Mouse (Mus musculus) MEL (cell line): ENCODE data around the gene Ccsap. TPM values are rescaled to one million over a fixed set of nuclear protein-coding genes. Genes with fewer than 3 reads are reported as not detected.

Experiments used
- DNase-seq: peaks from one replicate; pipeline ENCODE4 v3.0.0; 2011; ENCODE audit warnings: low read depth, low spot score
- H3K27ac ChIP-seq: 2 replicates; pipeline ENCODE4 v1.5.1; 2012; ENCODE audit warnings: low read depth, mild to moderate bottlenecking, control low read depth, low read length, moderate library complexity; ENCODE audit not compliant: control insufficient read depth
- H3K27me3 ChIP-seq, 2 experiments: fragments of 150-350 bp in 1 of 2; sonication (generic) in 1 of 2; 2 replicates each; pipeline ENCODE4 v1.6.1; 2012; ENCODE audit warnings: low read length in 2 of 2, mild to moderate bottlenecking in 2 of 2, improper control_type of control experiment in 1 of 2, moderate library complexity in 1 of 2; ENCODE audit not compliant: insufficient read depth in 2 of 2, control insufficient read depth in 1 of 2
- H3K36me3 ChIP-seq, 2 experiments: 2 replicates each; pipeline ENCODE4 v1.6.1; 2012 to 2014; ENCODE audit warnings: low read length in 2 of 2, improper control_type of control experiment in 1 of 2, inconsistent platforms in 1 of 2, mild to moderate bottlenecking in 1 of 2; ENCODE audit not compliant: insufficient read depth in 2 of 2, control insufficient read depth in 1 of 2
- H3K4me1 ChIP-seq, 2 experiments: fragments of 150-350 bp in 1 of 2; sonication (generic) in 1 of 2; 2 replicates each; pipeline ENCODE4 v1.6.1; 2012; ENCODE audit warnings: low read length in 2 of 2, improper control_type of control experiment in 1 of 2, mild to moderate bottlenecking in 1 of 2; ENCODE audit not compliant: insufficient read depth in 2 of 2, control insufficient read depth in 1 of 2
- H3K4me3 ChIP-seq, 2 experiments: fragments of 150-350 bp in 1 of 2; sonication (generic) in 1 of 2; 2 replicates each; pipeline ENCODE4 v1.5.1; 2012; ENCODE audit warnings: low read depth in 2 of 2, low read length in 2 of 2, mild to moderate bottlenecking in 2 of 2, moderate library complexity in 2 of 2, control low read depth in 1 of 2, improper control_type of control experiment in 1 of 2; ENCODE audit not compliant: control insufficient read depth in 1 of 2, insufficient read depth in 1 of 2
- H3K79me2 ChIP-seq: 2 replicates; pipeline ENCODE4 v1.6.1; 2012; ENCODE audit warnings: mild to moderate bottlenecking, low read length, moderate library complexity; ENCODE audit not compliant: control insufficient read depth, poor library complexity, insufficient read depth
- H3K9ac ChIP-seq: 2 replicates; pipeline ENCODE4 v1.6.1; 2012; ENCODE audit warnings: low read depth, mild to moderate bottlenecking, control low read depth, low read length, moderate library complexity; ENCODE audit not compliant: control insufficient read depth, poor library complexity, severe bottlenecking
- H3K9me3 ChIP-seq: fragments of 150-350 bp; sonication (generic); replicated peaks from 2 replicates; pipeline ENCODE4 v1.6.1; 2012; ENCODE audit warnings: mild to moderate bottlenecking, low read length, improper control_type of control experiment, moderate library complexity; ENCODE audit not compliant: insufficient read depth
- BHLHE40 ChIP-seq: IDR thresholded peaks from 2 replicates; pipeline ENCODE4 v1.6.1; 2012; ENCODE audit warnings: low read depth, mild to moderate bottlenecking, inconsistent platforms, low read length, improper control_type of control experiment, borderline replicate concordance
- CTCF ChIP-seq, 3 experiments: IDR thresholded peaks in 2 of 3; conservative IDR thresholded peaks in 1 of 3; 2 replicates each; pipeline ENCODE4 v1.5.1; 2011 to 2012; ENCODE audit warnings: low read length in 3 of 3, low read depth in 2 of 3, mild to moderate bottlenecking in 2 of 3, improper control_type of control experiment in 1 of 3, inconsistent platforms in 1 of 3, mixed read lengths in 1 of 3, moderate library complexity in 1 of 3; ENCODE audit not compliant: control insufficient read depth in 1 of 3, insufficient read depth in 1 of 3, poor library complexity in 1 of 3, severe bottlenecking in 1 of 3
- E2F4 ChIP-seq: IDR thresholded peaks from 2 replicates; pipeline ENCODE4 v1.6.1; 2011; ENCODE audit warnings: low read depth, low read length, improper control_type of control experiment, borderline replicate concordance
- ELF1 ChIP-seq: IDR thresholded peaks from 2 replicates; pipeline ENCODE4 v1.6.1; 2014; ENCODE audit warnings: low read depth, mild to moderate bottlenecking, inconsistent platforms, low read length, improper control_type of control experiment, moderate library complexity
- ETS1 ChIP-seq: IDR thresholded peaks from 2 replicates; pipeline ENCODE4 v1.6.1; 2012; ENCODE audit warnings: low read depth, mild to moderate bottlenecking, inconsistent platforms, low read length, improper control_type of control experiment, moderate library complexity
- MAX ChIP-seq: IDR thresholded peaks from 2 replicates; pipeline ENCODE4 v1.6.1; 2011; ENCODE audit warnings: low read length, improper control_type of control experiment
- MAZ ChIP-seq: IDR thresholded peaks from 2 replicates; pipeline ENCODE4 v1.6.1; 2012; ENCODE audit warnings: low read depth, mild to moderate bottlenecking, inconsistent platforms, low read length, improper control_type of control experiment
- MXI1 ChIP-seq: IDR thresholded peaks from 2 replicates; pipeline ENCODE4 v1.6.1; 2011; ENCODE audit warnings: mild to moderate bottlenecking, low read depth, low read length, improper control_type of control experiment
- MYC ChIP-seq: IDR thresholded peaks from 2 replicates; pipeline ENCODE4 v1.6.1; 2011; ENCODE audit warnings: low read depth, mild to moderate bottlenecking, low read length, improper control_type of control experiment, moderate library complexity
- NRF1 ChIP-seq: IDR thresholded peaks from 2 replicates; pipeline ENCODE4 v1.6.1; 2014; ENCODE audit warnings: low read depth, mild to moderate bottlenecking, inconsistent platforms, low read length, improper control_type of control experiment, moderate library complexity; ENCODE audit not compliant: poor library complexity, insufficient read depth, severe bottlenecking
- POLR2AphosphoS2 ChIP-seq: IDR thresholded peaks from 2 replicates; pipeline ENCODE4 v1.6.1; 2011; ENCODE audit warnings: low read length, improper control_type of control experiment
- POLR2AphosphoS5 ChIP-seq: IDR thresholded peaks from 2 replicates; pipeline ENCODE4 v1.6.1; 2012; ENCODE audit warnings: low read depth, borderline replicate concordance, mild to moderate bottlenecking, inconsistent platforms, low read length, moderate library complexity, mixed read lengths
- RCOR1 ChIP-seq: IDR thresholded peaks from 2 replicates; pipeline ENCODE4 v1.6.1; 2012; ENCODE audit warnings: low read depth, mild to moderate bottlenecking, inconsistent platforms, low read length, improper control_type of control experiment
- TAL1 ChIP-seq: IDR thresholded peaks from 2 replicates; pipeline ENCODE4 v1.6.1; 2012; ENCODE audit warnings: mild to moderate bottlenecking, inconsistent platforms, low read length, moderate library complexity, mixed read lengths
- TBP ChIP-seq: IDR thresholded peaks from 2 replicates; pipeline ENCODE4 v1.8.0; 2011; ENCODE audit warnings: low read depth, low read length, improper control_type of control experiment
- TCF12 ChIP-seq: IDR thresholded peaks from 2 replicates; pipeline ENCODE4 v1.6.1; 2014; ENCODE audit warnings: low read depth, mild to moderate bottlenecking, inconsistent platforms, low read length, improper control_type of control experiment, moderate library complexity
- UBTF ChIP-seq: IDR thresholded peaks from 2 replicates; pipeline ENCODE4 v1.6.1; 2012; ENCODE audit warnings: low read depth, mild to moderate bottlenecking, inconsistent platforms, low read length, improper control_type of control experiment, moderate library complexity, borderline replicate concordance; ENCODE audit not compliant: insufficient read depth
- USF2 ChIP-seq, 2 experiments: IDR thresholded peaks; 2 replicates each; pipeline ENCODE4 v1.6.1; 2011 to 2012; ENCODE audit warnings: improper control_type of control experiment in 2 of 2, low read length in 2 of 2, borderline replicate concordance in 1 of 2, inconsistent platforms in 1 of 2, low read depth in 1 of 2, mild to moderate bottlenecking in 1 of 2; ENCODE audit not compliant: insufficient read depth in 1 of 2
- ZC3H11A ChIP-seq: IDR thresholded peaks from 2 replicates; pipeline ENCODE4 v1.6.1; 2012; ENCODE audit warnings: low read depth, mild to moderate bottlenecking, inconsistent platforms, low read length, improper control_type of control experiment
- ZNF384 ChIP-seq: IDR thresholded peaks from 2 replicates; pipeline ENCODE4 v1.6.1; 2012; ENCODE audit warnings: low read depth, mild to moderate bottlenecking, inconsistent platforms, low read length, improper control_type of control experiment
- polyA plus RNA-seq, 2 experiments: library from polyadenylated mRNA; stranded (reverse) in 1 of 2; unstranded in 1 of 2; fragments of >175 nt in 1 of 2; fragments of >200 nt in 1 of 2; gene quantifications; 2 replicates each; pipeline versions ENCODE4 v1.2.1 to v1.2.4; 2012; ENCODE audit warnings: low replicate concordance in 2 of 2, low read depth in 1 of 2; ENCODE audit not compliant: insufficient read length in 2 of 2, insufficient read depth in 1 of 2, missing spikeins in 1 of 2
- total RNA-seq: library from RNA; depleted of rRNA; stranded (reverse); fragments of 300-350 nt; gene quantifications from 2 replicates; pipeline ENCODE4 v1.2.3, GENCODE M21; 2012

Gene Ccsap
- total and polyA plus RNA-seq, 3 experiments, result 6.7 to 12.1 TPM; not detected in 1

DNA sequence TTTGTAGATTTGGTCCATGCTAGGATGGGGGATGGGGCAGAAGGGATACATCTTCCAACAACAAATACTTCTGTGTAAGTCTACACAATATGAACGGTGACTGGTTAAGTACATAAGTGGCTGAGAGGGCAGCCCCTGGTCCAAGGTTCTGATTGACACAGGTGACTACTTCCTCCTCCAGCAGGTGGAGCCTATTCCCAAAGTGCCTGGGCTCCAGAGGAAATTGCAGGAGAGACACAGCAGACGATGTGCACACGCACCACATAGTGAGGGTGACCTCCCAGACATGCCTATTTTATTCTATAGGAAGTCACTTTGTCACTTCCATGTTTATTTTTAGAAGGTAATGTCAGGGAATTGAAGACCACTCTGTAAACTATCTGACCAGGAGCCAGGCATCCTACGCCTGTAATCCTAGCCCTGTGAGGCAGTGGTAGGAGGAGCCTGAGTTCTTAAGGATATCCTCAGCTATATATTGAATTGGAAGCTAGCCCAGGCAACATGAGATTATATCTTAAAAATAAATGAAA is 20.9 kb upstream of the Ccsap start:
- no peak overlapping the region for H3K27ac ChIP-seq
- TF ChIP-seq CTCF (IDR thresholded peaks at IDR 0.05 in 2 of 3, conservative IDR thresholded peaks at IDR 0.05 in 1 of 3; ENCODE audit: control insufficient read depth in 1 of 3, insufficient read depth in 1 of 3, low read depth in 2 of 3, low read length in 3 of 3, poor library complexity in 1 of 3, severe bottlenecking in 1 of 3), result no peak
- TF ChIP-seq ZNF384, result no peak
- TF ChIP-seq POLR2AphosphoS5, result no peak
- no peak for TF ChIP-seq MXI1
- TF ChIP-seq E2F4, result no peak
- TF ChIP-seq, all 39 proteins: peak for 0
- peaks cover 0 to 2% of the 10 kb centered on the region in 2 experiments; a peak in 1 of 4 replicates for H3K27me3 ChIP-seq
- DNase-seq, result no peak
- H3K9me3 ChIP-seq, result no peaks in the 10 kb centered on the region
- peaks cover 0 to 2% of the 10 kb centered on the region in 2 experiments; a peak in 1 of 4 replicates for H3K4me1 ChIP-seq
- no peaks in the 10 kb centered on the region for H3K79me2 ChIP-seq
- H3K9ac ChIP-seq, result no peak overlapping the region
- H3K4me3 ChIP-seq, result no peak overlapping the region
- H3K36me3 ChIP-seq, result no peaks in the 10 kb centered on the region; a peak in 1 of 4 replicates

DNA sequence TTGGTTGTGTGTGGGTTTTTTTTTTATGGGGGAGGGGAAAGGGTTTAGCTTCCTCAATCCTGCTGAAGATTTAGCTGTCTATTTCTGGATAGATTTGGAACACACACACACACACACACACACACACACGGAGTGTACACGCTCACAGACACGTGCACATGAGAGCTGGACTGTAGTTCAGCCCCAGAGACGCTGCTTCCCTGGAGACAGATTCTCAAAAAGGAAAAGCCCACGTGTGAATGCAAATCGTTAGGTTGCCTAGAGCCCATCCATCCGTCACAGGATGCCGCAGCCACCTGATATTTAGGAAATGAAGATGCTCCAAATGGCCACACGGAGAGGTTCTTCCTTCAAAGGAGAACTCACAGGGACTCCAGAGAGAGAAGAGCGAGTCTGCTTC is 20.3 kb upstream of the Ccsap start:
- no peak for TF ChIP-seq RCOR1
- no peak for TF ChIP-seq TBP
- TF ChIP-seq TCF12, result no peak
- no peak for TF ChIP-seq ZC3H11A
- no peak for TF ChIP-seq ELF1
- no peak for TF ChIP-seq MXI1
- TF ChIP-seq USF2 (IDR thresholded peaks at IDR 0.05; ENCODE audit: borderline replicate concordance in 1 of 2, insufficient read depth in 1 of 2, low read depth in 1 of 2, low read length in 2 of 2), result no peak
- no peak for TF ChIP-seq UBTF
- TF ChIP-seq ETS1, result no peak
- TF ChIP-seq CTCF (IDR thresholded peaks at IDR 0.05 in 2 of 3, conservative IDR thresholded peaks at IDR 0.05 in 1 of 3; ENCODE audit: control insufficient read depth in 1 of 3, insufficient read depth in 1 of 3, low read depth in 2 of 3, low read length in 3 of 3, poor library complexity in 1 of 3, severe bottlenecking in 1 of 3), result no peak
- TF ChIP-seq MAZ, result no peak
- no peak for TF ChIP-seq MAX
- TF ChIP-seq TAL1, result no peak
- TF ChIP-seq POLR2AphosphoS2, result no peak
- no peak for TF ChIP-seq NRF1
- TF ChIP-seq ZNF384, result no peak
- no peak for TF ChIP-seq E2F4
- TF ChIP-seq BHLHE40, result no peak
- TF ChIP-seq MYC, result no peak
- Histone ChIP-seq H3K9ac (no peak overlapping the region), H3K9me3 (no peaks in the 10 kb centered on the region), H3K79me2 (no peaks in the 10 kb centered on the region), H3K4me3 (no peak overlapping the region), H3K27ac (no peak overlapping the region), H3K36me3 (no peaks in the 10 kb centered on the region; a peak in 1 of 4 replicates), H3K4me1 (peaks cover 0 to 2% of the 10 kb centered on the region in 2 experiments; a peak in 1 of 4 replicates), H3K27me3 (peaks cover 0 to 2% of the 10 kb centered on the region in 2 experiments; a peak in 1 of 4 replicates)
- no peak for DNase-seq
